Mouse (Mus musculus) limb, embryonic 13.5 days (tissue): ENCODE measurements around the gene Cxcr4. TPM values are rescaled to one million over a fixed set of nuclear protein-coding genes. Genes with fewer than 3 reads are reported as not detected.

Experiments
- polyA plus RNA-seq: library from polyadenylated mRNA; unstranded; fragments of >200 nt; fragmentation: Nextera tagmentation; extraction: Ambion mirVana; gene quantifications from 2 replicates; pipeline ENCODE4 v1.2.1, GENCODE M21; 2015

Gene Cxcr4
- polyA plus RNA-seq, 1 experiment from 2014 or later, result 1.9 TPM

Other genes with a start within 250 kb of the Cxcr4 start
- gene Mcm6, start 232.6 kb downstream of the Cxcr4 start, polyA plus RNA-seq, result 225 and 231 TPM in 2 replicates
- gene Dars, start 174.9 kb downstream of the Cxcr4 start, polyA plus RNA-seq, result 138 and 142 TPM in 2 replicates